Mouse (Mus musculus): ENCODE measurements around the gene Sult6b2. TPM values are rescaled to one million over a fixed set of nuclear protein-coding genes. Genes with fewer than 3 reads are reported as not detected.
A peak's percentile ranks its signal among the peaks of the same experiment; 100 is the strongest.

Gene Sult6b2
- polyA plus RNA-seq, 1 experiment from 2014 or later = not detected

- ATAC-seq (replicated peaks; ENCODE audit: low FRiP score, low read depth) = no peak
- Histone ChIP-seq H3K4me1 (replicated peaks; ENCODE audit: insufficient read depth, low read length) (no peaks in the 10 kb centered on the region), H3K4me3 (replicated peaks; ENCODE audit: low read depth, low read length) (0 out of 2 replicates have a peak overlapping the region, but pooled peaks have one; percentile 0), H3K36me3 (ENCODE audit: insufficient read depth, low read length) (no peaks in the 10 kb centered on the region), H3K27me3 (ENCODE audit: insufficient read depth, low read length) (no peaks in the 10 kb centered on the region), H3K4me2 (ENCODE audit: low read length) (peak overlapping the region; percentile 87), H3K9me3 (replicated peaks; ENCODE audit: low read length) (no peaks in the 10 kb centered on the region), H3K27ac (no peak overlapping the region), H3K9ac (ENCODE audit: low read depth, low read length) (no peak overlapping the region)
- DNase-seq (ENCODE audit: low spot score) = no peak
- no peak for TF ChIP-seq CTCF (IDR thresholded peaks at IDR 0.05; ENCODE audit: low read depth)
- 92% methylated on average over 6 of the region's 6 CpGs for WGBS
Measured at GRCm38 (mm10) chr6:142757976-142758375, 46.3 kb downstream of the Sult6b2 start.

GRCm38 (mm10) chr6:142757334-142757965, 46.9 kb downstream of the Sult6b2 start:
- H3K36me3 ChIP-seq (ENCODE audit: insufficient read depth, low read length) = no peaks in the 10 kb centered on the region
- H3K4me3 ChIP-seq (replicated peaks; ENCODE audit: low read depth, low read length) = peak overlapping the region; percentile 86
- peak overlapping the region; percentile 88 for H3K27ac ChIP-seq
- TF ChIP-seq CTCF (IDR thresholded peaks at IDR 0.05; ENCODE audit: low read depth) = 0 out of 2 replicates have a peak, but pooled peaks have one; percentile 3
- H3K9me3 ChIP-seq (replicated peaks; ENCODE audit: low read length) = no peaks in the 10 kb centered on the region
- peak; percentile 77 for DNase-seq (ENCODE audit: low spot score)
- ATAC-seq (replicated peaks; ENCODE audit: low FRiP score, low read depth) = no peak
- H3K4me1 ChIP-seq (replicated peaks; ENCODE audit: insufficient read depth, low read length) = no peaks in the 10 kb centered on the region
- peak overlapping the region; percentile 87 for H3K4me2 ChIP-seq (ENCODE audit: low read length)
- 33% methylated on average over 10 of the region's 10 CpGs for WGBS
- no peaks in the 10 kb centered on the region for H3K27me3 ChIP-seq (ENCODE audit: insufficient read depth, low read length)
- peak overlapping the region; percentile 86 for H3K9ac ChIP-seq (ENCODE audit: low read depth, low read length)

GRCm38 (mm10) chr6:142756507-142757333, 47.6 kb downstream of the Sult6b2 start, which contains the start of gene Cmas:
Gene Cmas, plus strand, starts transcription at chr6:142756686.
- H3K4me2 ChIP-seq (ENCODE audit: low read length) = peak within 1 kb of the TSS; percentile 87
- peak within 1 kb of the TSS; percentile 86 for H3K4me3 ChIP-seq (replicated peaks; ENCODE audit: low read depth, low read length)
- WGBS = under 1% methylated on average over 58 of the region's 68 CpGs
- DNase-seq (ENCODE audit: low spot score) (peak; percentile 92), ATAC-seq (replicated peaks; ENCODE audit: low FRiP score, low read depth) (peak; percentile 96)
- peak within 1 kb of the TSS; percentile 86 for H3K9ac ChIP-seq (ENCODE audit: low read depth, low read length)
- no peaks in the 10 kb centered on the region for H3K36me3 ChIP-seq (ENCODE audit: insufficient read depth, low read length)
- H3K4me1 ChIP-seq (replicated peaks; ENCODE audit: insufficient read depth, low read length) = no peaks in the 10 kb centered on the region
- no peaks in the 10 kb centered on the region for H3K27me3 ChIP-seq (ENCODE audit: insufficient read depth, low read length)
- no peaks in the 10 kb centered on the region for H3K9me3 ChIP-seq (replicated peaks; ENCODE audit: low read length)
- H3K27ac ChIP-seq = peak within 1 kb of the TSS; percentile 88
- 0 out of 2 replicates have a peak, but pooled peaks have one; percentile 3 for TF ChIP-seq CTCF (IDR thresholded peaks at IDR 0.05; ENCODE audit: low read depth)

DNA sequence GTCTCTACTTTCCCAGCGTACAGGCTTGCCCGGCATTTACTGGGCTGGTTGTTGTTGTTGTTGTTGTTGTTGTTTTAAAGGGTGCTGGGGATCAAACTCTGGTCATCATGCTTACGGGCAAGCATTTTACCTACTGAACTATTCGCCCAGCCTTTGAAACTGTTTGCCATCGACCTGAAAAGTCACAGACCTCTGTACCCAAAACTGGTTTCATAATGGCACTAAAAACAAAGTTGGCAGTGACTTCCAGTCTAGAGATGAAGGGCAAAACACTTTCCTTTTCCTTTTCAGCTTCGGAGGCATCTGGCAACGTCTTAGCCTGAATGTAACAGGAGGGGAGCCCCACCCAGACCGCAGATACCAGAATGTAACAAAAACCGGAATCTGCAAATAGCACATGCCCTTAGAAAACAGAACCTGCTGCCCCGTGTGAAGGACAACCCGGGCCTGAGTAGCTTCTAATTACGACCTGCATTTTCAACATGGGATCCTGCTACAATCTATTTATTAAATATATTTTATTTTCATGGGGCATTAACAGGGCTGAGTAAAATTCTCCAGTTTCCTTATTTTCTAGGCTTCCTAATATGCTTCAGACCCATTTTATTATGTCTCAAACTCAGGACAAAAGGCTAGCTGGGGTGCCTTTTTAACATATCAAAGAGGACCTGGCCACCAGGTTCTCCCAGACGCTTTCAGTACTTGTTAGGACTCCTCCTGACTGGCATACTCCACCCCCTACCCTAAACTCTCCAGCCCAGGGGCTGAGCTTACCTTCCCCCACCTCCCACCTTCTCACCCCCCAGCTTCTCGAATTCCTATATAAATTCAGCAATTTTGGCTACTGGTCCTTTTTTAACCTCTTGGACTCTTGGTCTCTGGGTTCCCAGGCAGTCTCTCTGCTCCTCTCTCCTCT, 51.7 kb downstream of the Sult6b2 start:
- no peak for TF ChIP-seq CTCF (IDR thresholded peaks at IDR 0.05; ENCODE audit: low read depth)
- Histone ChIP-seq H3K4me2 (ENCODE audit: low read length) (no peak overlapping the region), H3K36me3 (ENCODE audit: insufficient read depth, low read length) (no peaks in the 10 kb centered on the region), H3K9ac (ENCODE audit: low read depth, low read length) (no peak overlapping the region), H3K27ac (no peak overlapping the region), H3K27me3 (ENCODE audit: insufficient read depth, low read length) (no peaks in the 10 kb centered on the region), H3K4me3 (replicated peaks; ENCODE audit: low read depth, low read length) (no peak overlapping the region), H3K4me1 (replicated peaks; ENCODE audit: insufficient read depth, low read length) (no peaks in the 10 kb centered on the region), H3K9me3 (replicated peaks; ENCODE audit: low read length) (no peaks in the 10 kb centered on the region)
- ATAC-seq (replicated peaks; ENCODE audit: low FRiP score, low read depth) (no peak), DNase-seq (ENCODE audit: low spot score) (no peak)
- WGBS = 35% methylated on average over 14 of the region's 14 CpGs

DNA sequence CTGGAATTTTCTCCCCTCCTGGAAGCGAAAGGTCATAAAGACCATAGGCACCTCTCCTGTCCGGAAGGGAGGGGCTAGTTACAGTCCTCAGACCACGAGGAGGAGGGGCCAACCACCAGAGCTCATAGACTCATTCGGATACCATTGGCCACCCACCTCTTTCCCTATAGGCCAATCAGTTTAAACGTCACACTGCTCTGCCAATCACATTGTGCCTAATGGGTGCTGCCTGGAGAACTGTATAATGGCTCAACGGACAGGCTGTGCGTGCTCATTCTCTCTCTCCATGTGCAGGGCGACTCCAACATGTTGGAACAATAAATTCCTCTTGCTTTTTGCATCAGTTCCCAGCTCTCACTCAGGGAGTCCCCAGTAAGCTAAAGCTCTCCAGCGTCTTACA, 52.9 kb downstream of the Sult6b2 start:
- no peak overlapping the region for H3K4me2 ChIP-seq (ENCODE audit: low read length)
- no peaks in the 10 kb centered on the region for H3K4me1 ChIP-seq (replicated peaks; ENCODE audit: insufficient read depth, low read length)
- no peaks in the 10 kb centered on the region for H3K36me3 ChIP-seq (ENCODE audit: insufficient read depth, low read length)
- H3K4me3 ChIP-seq (replicated peaks; ENCODE audit: low read depth, low read length) = no peak overlapping the region
- no peak for DNase-seq (ENCODE audit: low spot score)
- 44% methylated on average over 9 of the region's 9 CpGs for WGBS
- TF ChIP-seq CTCF (IDR thresholded peaks at IDR 0.05; ENCODE audit: low read depth) = no peak
- H3K27ac ChIP-seq = no peak overlapping the region
- no peak overlapping the region for H3K9ac ChIP-seq (ENCODE audit: low read depth, low read length)
- peak; percentile 71 for ATAC-seq (replicated peaks; ENCODE audit: low FRiP score, low read depth)
- H3K27me3 ChIP-seq (ENCODE audit: insufficient read depth, low read length) = no peaks in the 10 kb centered on the region
- H3K9me3 ChIP-seq (replicated peaks; ENCODE audit: low read length) = no peaks in the 10 kb centered on the region

All from kidney, postnatal 0 days (tissue).